ENCODE assay signal across 9 mouse cellular contexts in the genomic region with DNA sequence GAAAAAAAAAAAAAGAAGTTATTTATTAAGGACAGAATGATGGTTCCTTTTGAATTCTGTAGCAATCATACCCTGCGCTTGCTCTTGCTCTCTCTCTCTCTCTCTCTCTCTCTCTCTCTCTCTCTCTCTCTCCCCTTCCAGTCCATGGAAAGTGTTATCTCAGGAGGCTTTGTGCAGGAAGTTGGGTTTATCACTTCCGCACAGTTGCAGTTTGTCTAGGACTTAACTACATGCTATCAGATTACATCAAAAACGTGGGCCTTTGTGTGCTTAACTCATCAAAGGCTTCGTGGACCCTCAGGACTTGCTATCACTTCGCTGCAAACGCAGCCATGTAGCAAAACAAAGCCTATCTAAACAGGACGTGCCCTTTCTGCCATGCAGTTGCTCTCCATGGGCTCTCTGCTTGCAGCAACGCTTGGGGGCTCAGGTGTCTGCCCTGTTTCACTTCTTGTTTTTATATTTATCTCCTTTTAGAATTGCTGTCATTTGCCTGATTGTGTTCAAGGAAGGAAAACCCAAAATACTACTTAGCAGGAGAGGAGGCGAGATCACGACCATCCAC. TPM values are rescaled to one million over a fixed set of nuclear protein-coding genes. Genes with fewer than 3 reads are reported as not detected.
A peak's percentile ranks its signal among the peaks of the same experiment; 100 is the strongest.
DNase-seq lines count a peak whose midpoint lies in the region; ATAC-seq and TF ChIP-seq lines count a peak whose summit lies in the region.
"Had no signal": no experiment of that assay in that cellular context is flagged by ENCODE, and none has a peak within 500 bp of the region (broad histone marks: within the 10 kb centered on the region; RNA-seq: fewer than 3 reads in every experiment).

No protein-coding gene starts in this region.

- H3K4me3 ChIP-seq in heart, embryonic 12.5 days, result no peak overlapping the region
- H3K4me3 ChIP-seq in liver, embryonic 15.5 days (replicated peaks), result no peak overlapping the region
- no peak overlapping the region for H3K4me3 ChIP-seq in intestine, postnatal 0 days (ENCODE audit: low read depth, low read length)

- no peak overlapping the region for H3K9ac ChIP-seq in heart, embryonic 12.5 days
- H3K9ac ChIP-seq in liver, embryonic 15.5 days, result peak overlapping the region; percentile 6; the same call in 1 of the 2 replicates
- H3K9ac ChIP-seq in intestine, postnatal 0 days (ENCODE audit: low read depth, low read length), result no peak overlapping the region

- ATAC-seq in heart, embryonic 12.5 days (ENCODE audit: insufficient number of reproducible peaks, low FRiP score), result peak; percentile 86
- ATAC-seq in liver, embryonic 15.5 days (ENCODE audit: insufficient read depth), result peak; percentile 77
- ATAC-seq in intestine, postnatal 0 days, result no peak

- peak overlapping the region; percentile 32 for H3K4me2 ChIP-seq in heart, embryonic 12.5 days
- H3K4me2 ChIP-seq in liver, embryonic 15.5 days, result peak overlapping the region; percentile 44
- no peak overlapping the region for H3K4me2 ChIP-seq in intestine, postnatal 0 days (replicated peaks; ENCODE audit: low read depth)

- 14% methylated on average over 10 of the region's 10 CpGs for WGBS in heart, embryonic 12.5 days
- 7% methylated on average over 10 of the region's 10 CpGs for WGBS in liver, embryonic 15.5 days (ENCODE audit: insufficient replicate concordance)
- WGBS in intestine, postnatal 0 days, result 24% methylated on average over 10 of the region's 10 CpGs

- TF ChIP-seq CTCF in intestine, postnatal 0 days (IDR thresholded peaks at IDR 0.05; ENCODE audit: low read depth), result no peak

- H3K9me3 ChIP-seq in heart, embryonic 12.5 days (replicated peaks), result no peaks in the 10 kb centered on the region
- no peaks in the 10 kb centered on the region for H3K9me3 ChIP-seq in liver, embryonic 15.5 days (replicated peaks)
- H3K9me3 ChIP-seq in intestine, postnatal 0 days (ENCODE audit: control insufficient read depth), result no peaks in the 10 kb centered on the region

- no peaks in the 10 kb centered on the region for H3K36me3 ChIP-seq in heart, embryonic 12.5 days
- no peaks in the 10 kb centered on the region for H3K36me3 ChIP-seq in liver, embryonic 15.5 days (replicated peaks)
- no peaks in the 10 kb centered on the region; the same call in 1 of the 2 replicates for H3K36me3 ChIP-seq in splenic B cell, adult 2 months (ENCODE audit: control insufficient read depth, insufficient read depth, low read length, poor library complexity, severe bottlenecking)
- no peaks in the 10 kb centered on the region for H3K36me3 ChIP-seq in intestine, postnatal 0 days (ENCODE audit: control insufficient read depth, insufficient read depth)

- H3K27ac ChIP-seq in heart, embryonic 12.5 days (ENCODE audit: poor library complexity, severe bottlenecking), result 0 out of 2 replicates have a peak overlapping the region, but pooled peaks have one; percentile 2
- H3K27ac ChIP-seq in liver, embryonic 15.5 days (replicated peaks), result peak overlapping the region; percentile 43; the same call in 1 of the 2 replicates
- no peak overlapping the region for H3K27ac ChIP-seq in intestine, postnatal 0 days (ENCODE audit: low read depth, low read length)

- intact Hi-C loops in heart, postnatal 25 days (cut with DNase I), result no loop called here

- no peak for DNase-seq in heart, postnatal 25 days (ENCODE audit: low spot score)
- DNase-seq in embryo, embryonic 10.5 days (ENCODE audit: low spot score), result peak; percentile 52
- peak; percentile 81 for DNase-seq in splenic B cell, adult 2 months (ENCODE audit: low read depth, low spot score)
- no peak for DNase-seq in adrenal gland, postnatal 4 days (ENCODE audit: low spot score in 2 of 2)
- DNase-seq in urinary bladder, postnatal 10 days (ENCODE audit: low spot score), result no peak
- DNase-seq: cerebellum, adult 18-20 months had no signal

- H3K4me1 ChIP-seq in heart, embryonic 12.5 days (replicated peaks), result peaks cover 7% of the 10 kb centered on the region; the same call in 1 of the 2 replicates
- H3K4me1 ChIP-seq in liver, embryonic 15.5 days (replicated peaks), result peaks cover 32% of the 10 kb centered on the region
- no peaks in the 10 kb centered on the region for H3K4me1 ChIP-seq in intestine, postnatal 0 days (replicated peaks; ENCODE audit: control insufficient read depth, insufficient read depth, low read length)

- H3K27me3 ChIP-seq in heart, embryonic 12.5 days (replicated peaks), result peaks cover 19% of the 10 kb centered on the region
- H3K27me3 ChIP-seq in liver, embryonic 15.5 days, result peaks cover 12% of the 10 kb centered on the region
- no peaks in the 10 kb centered on the region for H3K27me3 ChIP-seq in splenic B cell, adult 2 months (ENCODE audit: control insufficient read depth, insufficient read depth, low read length, poor library complexity, severe bottlenecking)
- no peaks in the 10 kb centered on the region for H3K27me3 ChIP-seq in intestine, postnatal 0 days (replicated peaks; ENCODE audit: control insufficient read depth, insufficient read depth, low read length)

RNA-seq across cellular contexts. Expression of gene Exoc6, which starts 56.2 kb away (rescaled TPM):
- 21.7 and 21.8 TPM in 2 replicates for polyA plus RNA-seq in heart, embryonic 12.5 days (2016; fragmentation: Nextera tagmentation; extraction: Ambion mirVana)
- total RNA-seq in heart, postnatal 25 days (2021), result 10 to 100 TPM; 29.2 TPM
- 27.2 and 27.5 TPM in 2 replicates for polyA plus RNA-seq in liver, embryonic 15.5 days (2015; fragmentation: Nextera tagmentation; extraction: Ambion mirVana)
- 23.3 and 24.6 TPM in 2 replicates for polyA plus RNA-seq in intestine, postnatal 0 days (2015; fragmentation: Nextera tagmentation; extraction: Ambion mirVana)
- 10 to 100 TPM; 21.3 to 22.3 TPM for total RNA-seq in adrenal gland, postnatal 4 days (2021)

RNA-seq across cellular contexts. Expression of gene Hhex, which starts 59.4 kb away (rescaled TPM):
- 13.4 and 14.0 TPM in 2 replicates for polyA plus RNA-seq in heart, embryonic 12.5 days (2016; fragmentation: Nextera tagmentation; extraction: Ambion mirVana)
- 1 to 10 TPM; 3.8 to 4.8 TPM for total RNA-seq in heart, postnatal 25 days (2021)
- polyA plus RNA-seq in liver, embryonic 15.5 days (2015; fragmentation: Nextera tagmentation; extraction: Ambion mirVana), result 28.5 and 30.3 TPM in 2 replicates
- 4.1 and 5.3 TPM in 2 replicates for polyA plus RNA-seq in intestine, postnatal 0 days (2015; fragmentation: Nextera tagmentation; extraction: Ambion mirVana)
- 10 to 100 TPM; 22.7 to 33.1 TPM for total RNA-seq in adrenal gland, postnatal 4 days (2021)

Comparison
In these comparisons a context has a peak if more than half of its experiments do, and no peak if none do; other contexts are left out.
1. DNase-seq: peak in embryo, embryonic 10.5 days (single experiment) and splenic B cell, adult 2 months (single experiment); none in heart, postnatal 25 days (single experiment), adrenal gland, postnatal 4 days (0 of 2) and urinary bladder, postnatal 10 days (single experiment).